Mouse (Mus musculus): Measurements from ENCODE around the gene Dnajc13. TPM values are rescaled to one million over a fixed set of nuclear protein-coding genes. Genes with fewer than 3 reads are reported as not detected.

Dnajc13 gene
- polyA plus RNA-seq, 1 experiment from 2014 or later = 31.0 TPM

GRCm38 (mm10) chr9:104183181-104183580 lies 79.5 kb downstream of the Dnajc13 start:
- Histone ChIP-seq H3K9ac (ENCODE audit: low read depth, low read length) (no peak overlapping the region), H3K4me1 (ENCODE audit: control insufficient read depth, insufficient read depth, low read length) (no peaks in the 10 kb centered on the region), H3K4me2 (replicated peaks; ENCODE audit: low read depth, low read length) (no peak overlapping the region), H3K9me3 (ENCODE audit: control insufficient read depth, low read length) (no peaks in the 10 kb centered on the region), H3K27me3 (ENCODE audit: control insufficient read depth, insufficient read depth, low read length) (no peaks in the 10 kb centered on the region), H3K36me3 (ENCODE audit: control insufficient read depth, insufficient read depth, low read length) (peaks cover 82% of the 10 kb centered on the region), H3K27ac (ENCODE audit: low read depth, low read length) (no peak overlapping the region), H3K4me3 (ENCODE audit: low read length) (no peak overlapping the region)
- ATAC-seq (ENCODE audit: low FRiP score, low TSS enrichment) = no peak
- 94% methylated on average over 5 of the region's 5 CpGs for WGBS

DNA sequence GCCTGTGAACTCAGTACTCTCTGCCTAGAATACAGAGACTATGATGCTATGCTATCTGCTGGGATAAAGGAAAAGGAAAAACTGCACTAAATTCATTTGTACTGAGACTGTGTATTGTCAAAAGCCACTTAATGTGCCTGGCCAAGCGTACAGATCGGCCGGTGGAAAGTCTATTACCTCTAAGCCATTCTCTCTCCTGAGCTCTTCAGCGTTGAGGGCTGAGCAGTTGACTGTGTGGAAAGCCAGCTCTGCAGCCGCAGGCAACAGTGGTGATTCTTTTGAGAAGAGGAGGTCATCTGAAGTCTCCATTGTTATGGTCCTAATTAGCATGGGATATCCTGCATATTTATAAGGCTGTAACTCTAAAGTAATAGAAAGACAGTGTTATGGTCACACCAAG lies 80.4 kb downstream of the Dnajc13 start:
- ATAC-seq (ENCODE audit: low FRiP score, low TSS enrichment) = no peak
- no peak overlapping the region for H3K4me2 ChIP-seq (replicated peaks; ENCODE audit: low read depth, low read length)
- H3K27ac ChIP-seq (ENCODE audit: low read depth, low read length) = no peak overlapping the region
- H3K9me3 ChIP-seq (ENCODE audit: control insufficient read depth, low read length) = no peaks in the 10 kb centered on the region
- H3K36me3 ChIP-seq (ENCODE audit: control insufficient read depth, insufficient read depth, low read length) = peaks cover 85% of the 10 kb centered on the region
- 94% methylated on average over 5 of the region's 5 CpGs for WGBS
- no peaks in the 10 kb centered on the region for H3K4me1 ChIP-seq (ENCODE audit: control insufficient read depth, insufficient read depth, low read length)
- no peaks in the 10 kb centered on the region for H3K27me3 ChIP-seq (ENCODE audit: control insufficient read depth, insufficient read depth, low read length)
- no peak overlapping the region for H3K4me3 ChIP-seq (ENCODE audit: low read length)
- H3K9ac ChIP-seq (ENCODE audit: low read depth, low read length) = no peak overlapping the region

GRCm38 (mm10) chr9:104181626-104182025 lies 81.1 kb downstream of the Dnajc13 start:
- H3K4me3 ChIP-seq (ENCODE audit: low read length) = no peak overlapping the region
- no peaks in the 10 kb centered on the region for H3K4me1 ChIP-seq (ENCODE audit: control insufficient read depth, insufficient read depth, low read length)
- WGBS = 90% methylated on average over 4 of the region's 4 CpGs
- H3K9me3 ChIP-seq (ENCODE audit: control insufficient read depth, low read length) = no peaks in the 10 kb centered on the region
- H3K4me2 ChIP-seq (replicated peaks; ENCODE audit: low read depth, low read length) = no peak overlapping the region
- H3K36me3 ChIP-seq (ENCODE audit: control insufficient read depth, insufficient read depth, low read length) = peaks cover 87% of the 10 kb centered on the region
- H3K9ac ChIP-seq (ENCODE audit: low read depth, low read length) = no peak overlapping the region
- H3K27ac ChIP-seq (ENCODE audit: low read depth, low read length) = no peak overlapping the region
- no peak for ATAC-seq (ENCODE audit: low FRiP score, low TSS enrichment)
- no peaks in the 10 kb centered on the region for H3K27me3 ChIP-seq (ENCODE audit: control insufficient read depth, insufficient read depth, low read length)

DNA sequence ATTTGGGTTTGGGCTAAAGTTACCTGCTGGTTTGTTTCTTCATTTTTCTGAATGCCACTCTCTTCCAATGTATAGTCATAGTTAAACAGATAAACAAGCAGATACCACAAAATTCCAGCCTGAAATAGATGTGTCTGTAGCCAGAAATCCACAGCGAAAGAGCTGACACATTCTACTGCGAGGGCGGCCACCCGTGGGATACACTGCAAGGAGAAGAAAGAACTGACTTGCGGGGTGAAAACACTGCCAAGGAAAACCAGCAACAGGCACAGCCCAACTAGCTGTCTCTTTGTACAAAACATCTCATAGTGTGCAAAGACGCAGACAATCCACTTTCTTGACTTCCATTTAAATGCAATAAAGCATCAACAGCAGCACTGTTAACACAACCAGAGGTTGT lies 82.7 kb downstream of the Dnajc13 start:
- peaks cover 93% of the 10 kb centered on the region for H3K36me3 ChIP-seq (ENCODE audit: control insufficient read depth, insufficient read depth, low read length)
- H3K27me3 ChIP-seq (ENCODE audit: control insufficient read depth, insufficient read depth, low read length) = no peaks in the 10 kb centered on the region
- WGBS = 96% methylated on average over 6 of the region's 6 CpGs
- no peaks in the 10 kb centered on the region for H3K4me1 ChIP-seq (ENCODE audit: control insufficient read depth, insufficient read depth, low read length)
- no peaks in the 10 kb centered on the region for H3K9me3 ChIP-seq (ENCODE audit: control insufficient read depth, low read length)
- H3K4me2 ChIP-seq (replicated peaks; ENCODE audit: low read depth, low read length) = no peak overlapping the region
- H3K9ac ChIP-seq (ENCODE audit: low read depth, low read length) = no peak overlapping the region
- no peak overlapping the region for H3K4me3 ChIP-seq (ENCODE audit: low read length)
- H3K27ac ChIP-seq (ENCODE audit: low read depth, low read length) = no peak overlapping the region
- no peak for ATAC-seq (ENCODE audit: low FRiP score, low TSS enrichment)

DNA sequence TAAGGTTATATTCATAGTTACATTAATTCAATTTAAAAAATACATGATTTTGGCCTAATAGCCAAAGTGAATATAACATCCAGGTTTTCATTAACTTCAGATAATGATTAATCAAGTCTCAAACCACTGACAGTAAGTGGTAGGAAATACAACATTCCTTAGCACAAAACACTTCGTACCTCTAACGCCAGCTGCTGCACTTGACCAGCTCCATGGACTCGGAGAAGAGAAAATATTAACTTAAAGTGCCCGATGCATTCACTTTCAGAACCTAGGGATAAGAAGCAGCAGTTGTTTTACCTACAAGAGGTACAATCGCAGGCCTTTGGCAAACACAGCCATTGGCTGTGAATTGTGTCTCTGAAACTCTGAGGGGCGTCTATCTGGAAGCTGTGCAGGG lies 90.4 kb downstream of the Dnajc13 start:
- Histone ChIP-seq H3K9ac (ENCODE audit: low read depth, low read length) (no peak overlapping the region), H3K36me3 (ENCODE audit: control insufficient read depth, insufficient read depth, low read length) (peaks cover 67% of the 10 kb centered on the region), H3K9me3 (ENCODE audit: control insufficient read depth, low read length) (no peaks in the 10 kb centered on the region), H3K4me2 (replicated peaks; ENCODE audit: low read depth, low read length) (no peak overlapping the region), H3K27ac (ENCODE audit: low read depth, low read length) (no peak overlapping the region), H3K27me3 (ENCODE audit: control insufficient read depth, insufficient read depth, low read length) (no peaks in the 10 kb centered on the region), H3K4me3 (ENCODE audit: low read length) (no peak overlapping the region), H3K4me1 (ENCODE audit: control insufficient read depth, insufficient read depth, low read length) (no peaks in the 10 kb centered on the region)
- WGBS = 87% methylated on average over 6 of the region's 6 CpGs
- no peak for ATAC-seq (ENCODE audit: low FRiP score, low TSS enrichment)

DNA sequence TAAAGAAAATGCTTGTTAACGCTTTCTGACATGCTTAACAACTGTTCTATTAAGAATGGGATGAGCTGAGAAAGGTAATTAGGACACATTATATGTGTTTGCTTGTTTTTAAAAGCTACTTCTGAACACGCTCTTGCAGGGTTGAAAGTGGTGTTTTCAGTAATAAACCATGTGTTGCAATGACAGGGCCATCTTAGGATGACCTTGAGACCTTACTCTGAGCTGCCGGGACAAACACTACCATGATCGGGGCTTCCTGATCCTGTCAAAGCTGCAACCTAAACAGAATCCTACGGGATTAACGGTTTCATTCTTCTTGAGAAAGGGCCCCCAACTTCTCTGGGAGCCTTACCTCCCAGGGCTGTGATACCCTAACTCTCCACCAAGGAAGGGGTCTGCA lies 91.1 kb downstream of the Dnajc13 start:
- Histone ChIP-seq H3K4me2 (replicated peaks; ENCODE audit: low read depth, low read length) (no peak overlapping the region), H3K4me1 (ENCODE audit: control insufficient read depth, insufficient read depth, low read length) (no peaks in the 10 kb centered on the region), H3K9ac (ENCODE audit: low read depth, low read length) (no peak overlapping the region), H3K9me3 (ENCODE audit: control insufficient read depth, low read length) (no peaks in the 10 kb centered on the region), H3K4me3 (ENCODE audit: low read length) (no peak overlapping the region), H3K27me3 (ENCODE audit: control insufficient read depth, insufficient read depth, low read length) (no peaks in the 10 kb centered on the region), H3K36me3 (ENCODE audit: control insufficient read depth, insufficient read depth, low read length) (peaks cover 67% of the 10 kb centered on the region), H3K27ac (ENCODE audit: low read depth, low read length) (no peak overlapping the region)
- no peak for ATAC-seq (ENCODE audit: low FRiP score, low TSS enrichment)
- 83% methylated on average over 6 of the region's 6 CpGs for WGBS

- Histone ChIP-seq H3K4me1 (ENCODE audit: control insufficient read depth, insufficient read depth, low read length) (no peaks in the 10 kb centered on the region), H3K4me3 (ENCODE audit: low read length) (no peak overlapping the region), H3K9me3 (ENCODE audit: control insufficient read depth, low read length) (no peaks in the 10 kb centered on the region), H3K4me2 (replicated peaks; ENCODE audit: low read depth, low read length) (no peak overlapping the region), H3K9ac (ENCODE audit: low read depth, low read length) (no peak overlapping the region), H3K27me3 (ENCODE audit: control insufficient read depth, insufficient read depth, low read length) (no peaks in the 10 kb centered on the region), H3K36me3 (ENCODE audit: control insufficient read depth, insufficient read depth, low read length) (peaks cover 66% of the 10 kb centered on the region), H3K27ac (ENCODE audit: low read depth, low read length) (no peak overlapping the region)
- WGBS = 89% methylated on average over 10 of the region's 10 CpGs
- no peak for ATAC-seq (ENCODE audit: low FRiP score, low TSS enrichment)
These were observed 92.7 kb downstream of the Dnajc13 start for GRCm38 (mm10) chr9:104169986-104170385.

GRCm38 (mm10) chr9:104165926-104166325 lies 96.8 kb downstream of the Dnajc13 start:
- no peak for ATAC-seq (ENCODE audit: low FRiP score, low TSS enrichment)
- peaks cover 78% of the 10 kb centered on the region for H3K36me3 ChIP-seq (ENCODE audit: control insufficient read depth, insufficient read depth, low read length)
- H3K9me3 ChIP-seq (ENCODE audit: control insufficient read depth, low read length) = no peaks in the 10 kb centered on the region
- WGBS = 89% methylated on average over 5 of the region's 5 CpGs
- H3K4me1 ChIP-seq (ENCODE audit: control insufficient read depth, insufficient read depth, low read length) = no peaks in the 10 kb centered on the region
- no peak overlapping the region for H3K4me2 ChIP-seq (replicated peaks; ENCODE audit: low read depth, low read length)
- no peak overlapping the region for H3K9ac ChIP-seq (ENCODE audit: low read depth, low read length)
- H3K27me3 ChIP-seq (ENCODE audit: control insufficient read depth, insufficient read depth, low read length) = no peaks in the 10 kb centered on the region
- no peak overlapping the region for H3K27ac ChIP-seq (ENCODE audit: low read depth, low read length)
- H3K4me3 ChIP-seq (ENCODE audit: low read length) = no peak overlapping the region

DNA sequence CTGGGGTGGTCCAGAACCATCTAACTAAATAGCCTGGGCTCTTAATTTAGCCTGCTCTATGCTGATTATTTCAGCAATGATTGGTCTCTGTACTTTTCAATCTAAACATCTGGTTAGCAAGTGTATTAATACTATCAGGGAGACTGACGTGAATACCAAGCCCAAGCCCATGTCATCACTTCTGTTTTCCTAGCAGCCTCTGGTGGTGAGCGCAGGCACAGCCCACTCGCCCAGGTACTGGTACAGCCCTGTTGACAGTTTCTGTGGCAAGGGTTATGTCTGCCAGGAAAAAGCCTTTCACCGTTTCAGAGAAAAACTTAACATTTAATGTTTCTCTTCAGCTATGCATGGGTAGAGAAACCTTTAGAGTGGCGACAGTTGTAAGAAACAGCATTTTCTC lies 98.5 kb downstream of the Dnajc13 start:
- H3K36me3 ChIP-seq (ENCODE audit: control insufficient read depth, insufficient read depth, low read length) = peaks cover 84% of the 10 kb centered on the region
- H3K4me1 ChIP-seq (ENCODE audit: control insufficient read depth, insufficient read depth, low read length) = no peaks in the 10 kb centered on the region
- no peak overlapping the region for H3K4me3 ChIP-seq (ENCODE audit: low read length)
- WGBS = 83% methylated on average over 5 of the region's 5 CpGs
- H3K27ac ChIP-seq (ENCODE audit: low read depth, low read length) = no peak overlapping the region
- H3K4me2 ChIP-seq (replicated peaks; ENCODE audit: low read depth, low read length) = no peak overlapping the region
- ATAC-seq (ENCODE audit: low FRiP score, low TSS enrichment) = no peak
- H3K27me3 ChIP-seq (ENCODE audit: control insufficient read depth, insufficient read depth, low read length) = no peaks in the 10 kb centered on the region
- no peak overlapping the region for H3K9ac ChIP-seq (ENCODE audit: low read depth, low read length)
- H3K9me3 ChIP-seq (ENCODE audit: control insufficient read depth, low read length) = no peaks in the 10 kb centered on the region

DNA sequence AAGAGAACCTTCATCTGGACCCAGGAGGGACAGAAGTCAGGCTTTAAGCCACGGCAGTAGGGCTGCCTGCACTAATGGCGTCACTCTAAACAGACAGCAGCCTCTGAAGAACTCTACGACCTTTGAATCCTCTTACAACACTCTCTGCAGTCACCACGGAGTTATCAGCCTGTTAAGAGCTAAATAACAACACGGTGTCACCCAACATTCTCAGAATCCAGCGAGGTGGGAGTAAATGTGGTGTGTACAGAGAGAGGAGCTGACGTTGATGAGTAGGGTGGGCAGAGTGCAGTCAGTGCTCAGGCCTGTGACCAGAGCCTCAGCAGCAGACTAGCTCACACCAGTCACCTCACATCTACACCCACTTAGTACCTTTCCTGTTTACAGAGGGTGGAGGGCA lies 101.6 kb downstream of the Dnajc13 start:
- H3K4me3 ChIP-seq (ENCODE audit: low read length) = no peak overlapping the region
- no peak overlapping the region for H3K9ac ChIP-seq (ENCODE audit: low read depth, low read length)
- no peak for ATAC-seq (ENCODE audit: low FRiP score, low TSS enrichment)
- H3K27me3 ChIP-seq (ENCODE audit: control insufficient read depth, insufficient read depth, low read length) = no peaks in the 10 kb centered on the region
- 82% methylated on average over 7 of the region's 7 CpGs for WGBS
- no peak overlapping the region for H3K27ac ChIP-seq (ENCODE audit: low read depth, low read length)
- no peak overlapping the region for H3K4me2 ChIP-seq (replicated peaks; ENCODE audit: low read depth, low read length)
- H3K9me3 ChIP-seq (ENCODE audit: control insufficient read depth, low read length) = no peaks in the 10 kb centered on the region
- H3K4me1 ChIP-seq (ENCODE audit: control insufficient read depth, insufficient read depth, low read length) = no peaks in the 10 kb centered on the region
- peaks cover 96% of the 10 kb centered on the region for H3K36me3 ChIP-seq (ENCODE audit: control insufficient read depth, insufficient read depth, low read length)

All from kidney, embryonic 14.5 days (tissue).